Mouse (Mus musculus) C2C12 (cell line): Measurements from ENCODE around the gene Olfr460.
"Not testable (repeated sequence)": the region's sequence is repeated elsewhere in the genome, so short reads cannot be mapped to it uniquely, and the experiment has no call there.

Experiments
- CEBPB ChIP-seq: IDR thresholded peaks from one replicate; pipeline ENCODE4 v1.6.1; 2011; ENCODE audit warnings: low read depth, mild to moderate bottlenecking, control low read depth, moderate library complexity
- CTCF ChIP-seq: IDR thresholded peaks from one replicate; pipeline ENCODE4 v1.5.1; 2011; ENCODE audit not compliant: control insufficient read depth, insufficient read depth, insufficient read length
- FOSL1 ChIP-seq: IDR thresholded peaks from one replicate; pipeline ENCODE4 v1.8.0; 2011; ENCODE audit warnings: mild to moderate bottlenecking, low read length; ENCODE audit not compliant: poor library complexity, insufficient read depth, severe bottlenecking
- MAX ChIP-seq: IDR thresholded peaks from one replicate; pipeline ENCODE4 v1.6.1; 2011; ENCODE audit warnings: mild to moderate bottlenecking, control low read depth
- MYOD1 ChIP-seq: IDR thresholded peaks from one replicate; pipeline ENCODE4 v1.6.1; 2011; ENCODE audit warnings: low read depth; ENCODE audit not compliant: control insufficient read depth, insufficient read length
- MYOG ChIP-seq: IDR thresholded peaks from one replicate; pipeline ENCODE4 v1.6.1; 2011; ENCODE audit not compliant: control insufficient read depth, insufficient read length; ENCODE audit errors: extremely low read depth
- USF1 ChIP-seq: IDR thresholded peaks from one replicate; pipeline ENCODE4 v1.6.1; 2011; ENCODE audit warnings: low read depth, mild to moderate bottlenecking, control low read depth, moderate library complexity

DNA sequence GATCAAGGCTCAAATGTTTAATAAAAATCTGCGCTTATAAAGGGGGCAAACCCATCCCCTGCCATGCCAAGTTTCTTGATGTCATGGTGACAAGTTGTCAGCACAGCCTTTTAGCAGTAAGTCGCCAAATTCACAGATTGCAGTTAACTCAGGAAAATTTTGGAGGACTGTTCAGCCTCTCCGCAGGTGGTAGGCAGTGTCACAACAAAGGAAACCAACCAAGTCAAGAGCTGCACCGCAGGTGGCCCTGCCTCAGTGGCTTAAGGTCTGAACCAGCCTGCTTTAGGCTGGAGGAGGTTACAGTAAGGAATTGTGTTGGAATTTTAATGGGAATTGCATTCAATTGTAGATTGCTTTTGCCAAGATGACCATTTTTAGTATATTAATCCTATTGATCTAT is 29.3 kb downstream of the Olfr460 start:
- not testable (repeated sequence) for TF ChIP-seq CTCF, FOSL1, MYOD1, MYOG, CEBPB, USF1, MAX
